Mouse (Mus musculus) 3T3-L1 (cell line): ENCODE results near the gene Adgrf1.

ENCODE experiments used
- DNase-seq: peaks from one replicate; pipeline ENCODE4 v3.0.0-alpha.2; 2015; ENCODE audit warnings: low read depth, low spot score

Gene Adgrf1

DNA sequence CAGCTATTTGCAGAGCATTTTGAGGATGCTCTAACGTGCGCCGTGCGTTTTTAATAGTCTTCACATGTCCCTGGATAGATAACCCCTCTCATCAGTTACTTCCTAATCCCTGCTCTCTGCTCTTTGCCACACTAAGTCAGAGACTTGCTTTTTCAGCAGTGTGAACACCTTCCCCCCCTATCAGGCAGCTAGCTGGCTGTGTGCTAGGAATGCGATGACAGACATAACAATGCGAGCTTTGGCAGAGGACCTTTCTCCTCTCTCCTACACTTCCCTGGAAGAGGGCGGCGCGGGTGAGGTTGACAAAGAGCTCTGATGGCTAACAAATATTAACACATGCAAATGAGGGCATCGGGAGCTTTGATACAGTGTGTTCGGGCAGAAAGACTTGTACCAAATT, 92.2 kb downstream of the Adgrf1 start:
- DNase-seq: no peak

DNA sequence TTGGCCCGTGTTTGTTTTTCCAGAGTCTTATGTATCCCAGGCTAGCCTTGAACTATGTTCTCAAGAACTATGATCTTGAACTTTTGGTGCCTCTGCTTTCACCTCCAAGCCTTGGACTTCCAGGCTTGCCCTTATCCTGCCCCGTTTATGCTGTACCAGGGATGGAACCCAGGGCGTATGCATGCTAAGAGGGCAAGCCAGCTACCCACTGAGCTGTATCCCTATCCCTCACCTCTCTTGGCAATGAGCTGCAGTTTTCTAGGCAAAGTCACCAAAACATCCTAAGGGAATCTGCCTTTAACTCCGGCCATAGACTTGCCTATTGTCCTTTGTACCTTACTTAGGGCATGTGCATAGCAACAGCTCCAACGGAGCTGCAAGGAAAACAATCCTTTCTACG, 92.8 kb downstream of the Adgrf1 start:
- DNase-seq: no peak

DNA sequence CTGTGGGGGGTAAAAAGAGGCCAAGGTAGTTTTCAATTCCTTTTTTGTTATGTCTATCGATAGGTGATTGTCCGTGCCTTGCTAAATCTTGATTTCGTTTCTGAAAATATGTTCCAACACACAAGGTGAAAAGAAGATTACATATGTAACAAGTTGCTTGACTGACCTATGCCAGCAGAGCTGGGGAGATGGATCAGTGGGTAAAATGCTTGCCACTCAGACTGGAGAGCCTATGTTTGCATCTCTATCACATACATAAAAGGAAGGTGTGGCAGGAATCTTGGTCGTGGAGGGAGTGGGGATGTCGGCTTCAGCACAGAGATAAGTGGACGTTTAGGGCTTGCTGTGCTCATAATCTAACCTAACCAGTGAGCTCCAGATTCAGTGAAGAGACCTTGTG, 93.8 kb downstream of the Adgrf1 start:
- DNase-seq: no peak

DNA sequence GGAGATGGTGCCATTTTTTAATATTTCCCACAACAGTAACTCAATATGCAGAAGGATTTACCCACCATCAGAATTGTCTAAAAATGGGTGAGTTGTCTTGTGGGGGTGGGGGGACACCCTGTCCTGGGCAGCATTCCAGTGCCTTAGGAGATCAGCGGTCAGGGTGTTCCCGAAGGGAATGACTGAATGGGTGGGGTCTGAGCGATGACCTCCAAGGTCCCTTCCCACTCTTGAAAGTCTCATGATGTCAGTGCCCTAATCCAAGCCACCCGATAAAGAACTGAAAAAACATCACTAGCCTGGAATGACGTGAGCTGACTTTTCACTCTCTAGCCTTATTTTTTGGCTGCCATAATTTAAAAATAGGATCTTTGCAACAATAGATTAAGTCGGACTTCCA, 95.2 kb downstream of the Adgrf1 start:
- DNase-seq: no peak

DNA sequence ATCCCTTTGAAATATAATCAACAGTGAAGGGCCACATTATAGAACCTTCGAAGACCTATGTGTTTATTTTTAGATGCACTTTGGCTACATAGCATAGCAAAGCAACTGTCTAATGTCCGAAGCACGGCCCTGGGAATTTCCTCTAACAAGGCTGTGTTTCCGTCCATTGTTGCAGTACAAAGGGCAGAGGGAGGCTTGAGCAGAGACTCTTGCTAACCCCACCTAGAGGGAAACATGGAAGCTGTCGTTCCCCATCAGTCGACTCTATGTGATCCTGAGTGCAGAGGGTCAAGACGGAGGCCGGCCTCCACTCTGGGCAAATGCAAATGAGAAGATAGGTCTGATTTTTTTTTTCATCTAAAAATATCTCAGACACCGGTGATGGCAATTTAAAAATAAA, 96.4 kb downstream of the Adgrf1 start:
- DNase-seq: no peak

DNA sequence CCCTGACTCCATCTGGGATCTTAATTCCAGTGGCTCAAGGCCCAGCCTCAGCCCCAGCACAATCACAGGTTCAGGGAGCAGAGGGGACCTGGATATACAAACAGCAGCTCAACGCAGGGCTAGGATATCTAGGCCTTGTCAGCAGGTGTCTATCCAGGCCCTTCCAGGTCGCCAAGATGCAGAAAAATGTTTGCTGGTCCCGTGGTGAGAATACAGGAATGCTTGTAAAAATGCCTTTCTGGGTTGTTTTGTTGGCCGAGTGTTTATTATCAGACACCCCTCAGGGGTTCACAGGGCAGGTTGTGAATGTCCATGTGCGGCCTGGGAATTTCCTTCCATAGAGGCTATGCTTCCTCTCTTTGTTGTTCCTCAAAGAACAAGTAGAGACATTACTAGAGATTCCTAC, 98.0 kb downstream of the Adgrf1 start:
- no peak for DNase-seq

DNA sequence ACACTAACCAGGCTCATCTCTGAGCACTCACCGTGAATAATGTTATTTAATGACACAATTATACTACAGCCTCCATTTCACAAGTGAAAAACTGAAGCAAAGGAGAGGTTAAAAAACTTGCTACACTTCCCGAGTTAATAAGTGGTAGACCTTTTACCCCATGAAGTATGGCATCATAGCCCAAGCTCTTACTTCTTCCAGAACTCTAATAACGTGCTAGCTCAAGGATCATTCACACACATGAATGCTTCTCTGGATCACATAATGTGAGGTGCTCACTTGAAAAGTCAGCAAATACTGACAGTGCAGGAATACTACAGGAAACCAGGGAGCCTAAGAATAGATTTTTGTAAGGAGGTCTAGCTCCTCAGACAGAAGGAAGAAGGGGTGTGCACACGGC, 102.5 kb downstream of the Adgrf1 start:
- DNase-seq: no peak

DNA sequence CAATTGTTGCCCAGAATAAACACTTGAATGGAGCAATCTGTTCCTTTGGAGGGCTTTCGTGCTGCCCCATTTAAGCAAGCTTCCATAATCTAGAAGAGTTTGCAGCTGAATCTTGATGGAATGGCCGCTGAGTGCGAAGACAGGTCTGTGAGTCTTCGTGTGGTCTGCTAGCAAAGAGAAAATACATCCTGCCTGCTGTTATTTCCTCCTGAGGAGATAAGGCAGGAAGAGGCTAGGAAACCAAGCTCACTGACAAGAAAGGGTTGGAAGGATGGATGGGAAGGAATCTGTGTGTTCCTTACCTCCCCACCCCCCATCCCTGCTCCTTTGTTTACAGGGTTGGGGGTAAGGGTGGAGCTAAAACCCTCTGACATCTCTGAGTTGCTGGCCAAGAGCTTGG, 103.9 kb downstream of the Adgrf1 start:
- DNase-seq: no peak
